In the genomic region with DNA sequence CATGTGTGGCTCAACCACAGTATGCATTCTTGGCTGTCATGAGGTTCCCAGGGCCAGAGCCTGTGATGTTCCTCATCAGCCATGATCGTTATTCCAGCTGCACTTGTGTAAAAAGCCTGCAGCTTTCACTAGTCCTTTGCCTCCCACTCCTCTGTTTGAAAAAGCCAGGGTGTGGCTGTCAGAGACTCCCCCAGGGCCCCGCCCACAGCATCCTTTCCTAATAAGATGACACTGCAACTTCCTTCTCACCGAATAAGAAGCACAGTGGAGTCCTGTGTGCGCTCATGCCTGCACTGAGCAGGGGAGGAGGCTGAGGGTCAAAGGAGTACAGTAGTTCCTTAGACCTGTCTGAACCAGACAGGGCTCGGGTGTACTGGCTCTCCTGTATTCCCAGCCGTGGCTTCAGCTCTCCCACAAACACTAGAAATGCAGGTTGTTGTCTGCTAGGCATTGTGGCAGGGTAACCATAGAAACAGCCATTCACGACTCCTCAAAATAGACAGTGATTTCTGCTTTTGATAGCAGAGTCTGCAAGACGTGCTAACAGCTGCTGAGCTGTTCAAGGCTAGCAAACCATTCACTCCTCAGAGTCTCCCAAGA, we compare ENCODE assay signal across 10 mouse cellular contexts. TPM values are rescaled to one million over a fixed set of nuclear protein-coding genes. Genes with fewer than 3 reads are reported as not detected.
A peak's percentile ranks its signal among the peaks of the same experiment; 100 is the strongest.
DNase-seq lines count a peak whose midpoint lies in the region; TF ChIP-seq lines count a peak whose summit lies in the region.
"Had no signal": no experiment of that assay in that cellular context is flagged by ENCODE, and none has a peak within 500 bp of the region (broad histone marks: within the 10 kb centered on the region; RNA-seq: fewer than 3 reads in every experiment).

No protein-coding gene starts in this region.

- 0 out of 2 replicates have a peak, but pooled peaks have one; percentile 38 for TF ChIP-seq POLR2A in cortical plate, adult 2 months (IDR thresholded peaks at IDR 0.05; ENCODE audit: extremely low read depth, insufficient read depth, low read length)

- intact Hi-C loops in heart, postnatal 14 days (cut with DNase I): loop anchor here (5.0 kb wide), 1 partner anchor 162 kb away; no protein-coding TSS in a partner anchor

- H3K4me3 ChIP-seq in cortical plate, adult 2 months (ENCODE audit: insufficient read depth, low read length): no peak overlapping the region

- peak overlapping the region; percentile 33 for H3K27ac ChIP-seq in cortical plate, adult 2 months (ENCODE audit: insufficient read depth, low read length)

- DNase-seq in layer of hippocampus, adult 8-10 months (ENCODE audit: low spot score in 2 of 2): peak; percentile 45 to 67
- DNase-seq in layer of hippocampus, adult 11-12 months (ENCODE audit: low spot score): no peak
- DNase-seq in layer of hippocampus, adult 9-10 months (ENCODE audit: low spot score): peak; percentile 40
- peak; percentile 72 to 73 for DNase-seq in right cerebral cortex, adult 2 months (ENCODE audit: low spot score in 2 of 2)
- DNase-seq in lung, postnatal 4 days: no peak
- DNase-seq in gastrocnemius, postnatal 25 days: no peak
- no peak for DNase-seq in heart, postnatal 14 days
- DNase-seq: adrenal gland, postnatal 36 days had no signal

- no peak for TF ChIP-seq CTCF in cortical plate, adult 2 months (IDR thresholded peaks at IDR 0.05; ENCODE audit: extremely low read depth, insufficient read depth, low read length)

- peaks cover 7% of the 10 kb centered on the region for H3K4me1 ChIP-seq in cortical plate, adult 2 months (ENCODE audit: control insufficient read depth, insufficient read depth, low read length)

RNA-seq across cellular contexts. Expression of a gene that starts 43.8 kb away (rescaled TPM):
- 100 to 1,000 TPM; 141 to 176 (median 159) TPM for total RNA-seq in layer of hippocampus, adult 8-10 months (2022)
- polyA plus RNA-seq in cortical plate, adult 2 months (2012; rRNA removed): 39.5 and 46.2 TPM in 2 replicates
- total RNA-seq in gastrocnemius, postnatal 25 days (2021): 10 to 100 TPM; 61.1 to 73.3 TPM
- 10 to 100 TPM; 51.6 to 52.8 TPM for total RNA-seq in heart, postnatal 14 days (2021)
- total RNA-seq: MEL had no signal

Comparison
In these comparisons a context has a peak if more than half of its experiments do, and no peak if none do; other contexts are left out.
1. DNase-seq: peak in layer of hippocampus, adult 8-10 months (2 of 2), layer of hippocampus, adult 9-10 months (single experiment) and right cerebral cortex, adult 2 months (2 of 2); none in layer of hippocampus, adult 11-12 months (single experiment), lung, postnatal 4 days (0 of 2), gastrocnemius, postnatal 25 days (single experiment) and heart, postnatal 14 days (0 of 2).